Mouse (Mus musculus) kidney, adult 2 months (tissue): ENCODE measurements at regions not wholly inside any gene's neighbourhood (a gene's known extent, or its start where the extent isn't known, plus 50 kb on each side); places are given as distances from the start of the nearest gene placed in this dataset.

Experiments used
- DNase-seq: peaks from one replicate; pipeline ENCODE4 v3.0.0; 2021
- H3K27ac ChIP-seq: fragments of 200-500 bp; 2 replicates; pipeline ENCODE4 v1.5.1; 2012; ENCODE audit warnings: low read depth, low read length, control low read depth, inconsistent platforms; ENCODE audit not compliant: insufficient read depth
- H3K27me3 ChIP-seq: fragments of 200-500 bp; replicated peaks from 2 replicates; pipeline ENCODE4 v1.6.1; 2012; ENCODE audit warnings: mild to moderate bottlenecking, moderate library complexity, low read length, inconsistent platforms; ENCODE audit not compliant: control insufficient read depth, insufficient read depth
- H3K36me3 ChIP-seq: fragments of 200-500 bp; 2 replicates; pipeline ENCODE4 v1.6.1; 2012; ENCODE audit warnings: mild to moderate bottlenecking, moderate library complexity, low read length, inconsistent platforms; ENCODE audit not compliant: control insufficient read depth, insufficient read depth
- H3K4me1 ChIP-seq: fragments of 200-500 bp; 2 replicates; pipeline ENCODE4 v1.6.1; 2011; ENCODE audit warnings: low read length; ENCODE audit not compliant: control insufficient read depth, insufficient read depth
- H3K4me3 ChIP-seq: fragments of 200-500 bp; 2 replicates; pipeline ENCODE4 v1.5.1; 2011; ENCODE audit warnings: mild to moderate bottlenecking, low read depth, low read length, control low read depth; ENCODE audit not compliant: insufficient read depth
- CTCF ChIP-seq: fragments of 200-500 bp; conservative IDR thresholded peaks from 2 replicates; pipeline ENCODE4 v1.5.1; 2011; ENCODE audit warnings: low read depth, mild to moderate bottlenecking, control low read depth, low read length, moderate library complexity, mixed read lengths; ENCODE audit not compliant: insufficient read depth, insufficient read length
- POLR2A ChIP-seq: fragments of 200-500 bp; IDR thresholded peaks from one replicate; pipeline ENCODE4 v1.6.1; 2011; ENCODE audit warnings: low read depth, low read length, control low read depth
- WGBS: fragments of 180-500 bp; shearing (Covaris S2); methylation state at CpG from one replicate; pipeline ENCODE4 v1.1.7; 2018; 5-methylcytosine and 5-hydroxymethylcytosine counted together

GRCm38 (mm10) chr16:79398476-79398875 is 307.6 kb upstream of the Tmprss15 start:
- Histone ChIP-seq H3K4me3 (no peak overlapping the region), H3K27me3 (no peaks in the 10 kb centered on the region), H3K36me3 (no peaks in the 10 kb centered on the region), H3K27ac (no peak overlapping the region), H3K4me1 (no peaks in the 10 kb centered on the region)
- WGBS, result 78% methylated on average over 2 of the region's 2 CpGs
- TF ChIP-seq CTCF, result no peak
- TF ChIP-seq POLR2A, result no peak
- DNase-seq, result no peak

GRCm38 (mm10) chr16:79394425-79394824 is 303.5 kb upstream of the Tmprss15 start:
- no peak overlapping the region for H3K27ac ChIP-seq
- no peak for TF ChIP-seq CTCF
- no peak for TF ChIP-seq POLR2A
- DNase-seq, result no peak
- no peaks in the 10 kb centered on the region for H3K4me1 ChIP-seq
- H3K36me3 ChIP-seq, result no peaks in the 10 kb centered on the region
- H3K27me3 ChIP-seq, result no peaks in the 10 kb centered on the region
- H3K4me3 ChIP-seq, result no peak overlapping the region

- Histone ChIP-seq H3K4me3 (no peak overlapping the region), H3K27ac (no peak overlapping the region), H3K4me1 (no peaks in the 10 kb centered on the region), H3K36me3 (no peaks in the 10 kb centered on the region), H3K27me3 (no peaks in the 10 kb centered on the region)
- TF ChIP-seq CTCF, result no peak
- no peak for TF ChIP-seq POLR2A
- DNase-seq, result no peak
- WGBS, result 62% methylated on average over 3 of the region's 3 CpGs
These were observed 295.5 kb upstream of the Tmprss15 start for GRCm38 (mm10) chr16:79386421-79386820.

GRCm38 (mm10) chr16:79350127-79350526 is 259.2 kb upstream of the Tmprss15 start:
- Histone ChIP-seq H3K36me3 (no peaks in the 10 kb centered on the region), H3K4me1 (no peaks in the 10 kb centered on the region), H3K4me3 (no peak overlapping the region), H3K27me3 (no peaks in the 10 kb centered on the region), H3K27ac (no peak overlapping the region)
- DNase-seq, result no peak
- no peak for TF ChIP-seq POLR2A
- TF ChIP-seq CTCF, result no peak

- DNase-seq, result no peak
- WGBS, result 56% methylated on average over 3 of the region's 3 CpGs
These were observed 251.6 kb upstream of the Tmprss15 start for GRCm38 (mm10) chr16:79342453-79342852.

GRCm38 (mm10) chr16:79336416-79336815 is 245.5 kb upstream of the Tmprss15 start:
- no peak for DNase-seq
- TF ChIP-seq CTCF (no peak), POLR2A (no peak)
- Histone ChIP-seq H3K27me3 (no peaks in the 10 kb centered on the region), H3K4me3 (no peak overlapping the region), H3K36me3 (no peaks in the 10 kb centered on the region), H3K27ac (no peak overlapping the region), H3K4me1 (no peaks in the 10 kb centered on the region)
- 53% methylated on average over 2 of the region's 2 CpGs for WGBS

More at GRCm38 (mm10) chr16:79342453-79342852, 251.6 kb upstream of the Tmprss15 start:
- Histone ChIP-seq H3K27ac (no peak overlapping the region), H3K4me1 (no peaks in the 10 kb centered on the region), H3K4me3 (no peak overlapping the region), H3K36me3 (no peaks in the 10 kb centered on the region), H3K27me3 (no peaks in the 10 kb centered on the region)
- TF ChIP-seq POLR2A (no peak), CTCF (no peak)

GRCm38 (mm10) chr16:79336016-79336415 is 245.1 kb upstream of the Tmprss15 start:
- no peaks in the 10 kb centered on the region for H3K27me3 ChIP-seq
- TF ChIP-seq POLR2A (no peak), CTCF (no peak)
- no peaks in the 10 kb centered on the region for H3K36me3 ChIP-seq
- DNase-seq, result no peak
- H3K4me1 ChIP-seq, result no peaks in the 10 kb centered on the region
- H3K4me3 ChIP-seq, result no peak overlapping the region
- no peak overlapping the region for H3K27ac ChIP-seq

GRCm38 (mm10) chr16:79313301-79313700 is 222.4 kb upstream of the Tmprss15 start:
- Histone ChIP-seq H3K4me1 (no peaks in the 10 kb centered on the region), H3K27me3 (no peaks in the 10 kb centered on the region), H3K4me3 (no peak overlapping the region), H3K27ac (no peak overlapping the region), H3K36me3 (no peaks in the 10 kb centered on the region)
- no peak for DNase-seq
- no peak for TF ChIP-seq CTCF
- TF ChIP-seq POLR2A, result no peak
- WGBS, result 67% methylated on average over 3 of the region's 3 CpGs
